Mouse (Mus musculus) hindbrain, postnatal 0 days (tissue): Measurements from ENCODE around the gene Stard13. TPM values are rescaled to one million over a fixed set of nuclear protein-coding genes. Genes with fewer than 3 reads are reported as not detected.

Experiments
- ATAC-seq: fragments of 200-750 bp; cut with Nextera tagmentation; 2 replicates; pipeline ENCODE4 v1.8.0; 2017; ENCODE audit warnings: mild to moderate bottlenecking, moderate TSS enrichment, moderate library complexity
- DNase-seq: peaks from one replicate; pipeline ENCODE4 v3.0.0-alpha.2; 2015; ENCODE audit warnings: low spot score
- H3K27ac ChIP-seq: fragments of 300-500 bp; sonication (generic); 2 replicates; pipeline ENCODE4 v1.5.1; 2014; ENCODE audit warnings: mild to moderate bottlenecking
- H3K27me3 ChIP-seq: fragments of 300-500 bp; sonication (generic); 2 replicates; pipeline ENCODE4 v1.6.1; 2014; ENCODE audit warnings: low read length, mixed read lengths; ENCODE audit not compliant: insufficient read depth
- H3K36me3 ChIP-seq: fragments of 300-500 bp; sonication (generic); 2 replicates; pipeline ENCODE4 v1.6.1; 2014; ENCODE audit warnings: low read length, mixed read lengths; ENCODE audit not compliant: insufficient read depth
- H3K4me1 ChIP-seq: fragments of 300-500 bp; sonication (generic); 2 replicates; pipeline ENCODE4 v1.6.1; 2014; ENCODE audit warnings: antibody characterized with exemption, low read length, mixed read lengths; ENCODE audit not compliant: insufficient read depth
- H3K4me2 ChIP-seq: fragments of 300-500 bp; sonication (generic); 2 replicates; pipeline ENCODE4 v1.6.1; 2014; ENCODE audit warnings: low read depth, mild to moderate bottlenecking, low read length, moderate library complexity, mixed read lengths
- H3K4me3 ChIP-seq: fragments of 300-500 bp; sonication (generic); 2 replicates; pipeline ENCODE4 v1.5.1; 2014; ENCODE audit warnings: low read length
- H3K9ac ChIP-seq: fragments of 300-500 bp; sonication (generic); replicated peaks from 2 replicates; pipeline ENCODE4 v1.6.1; 2014; ENCODE audit warnings: mild to moderate bottlenecking, low read length, moderate library complexity, mixed read lengths
- H3K9me3 ChIP-seq: fragments of 300-500 bp; sonication (generic); 2 replicates; pipeline ENCODE4 v1.6.1; 2016; ENCODE audit warnings: low read length, mixed read lengths
- CTCF ChIP-seq: IDR thresholded peaks from 2 replicates; pipeline ENCODE4 v1.5.1; 2016; ENCODE audit warnings: antibody characterized with exemption, control low read depth, low read depth
- WGBS: fragments of 180-500 bp; shearing (Covaris S2); extraction: QIAGEN DNeasy Blood & Tissue Kit; methylation state at CpG from one replicate; pipeline ENCODE4 v1.1.7; 2014; 5-methylcytosine and 5-hydroxymethylcytosine counted together
- polyA plus RNA-seq: library from polyadenylated mRNA; unstranded; fragments of >200 nt; fragmentation: Nextera tagmentation; extraction: Ambion mirVana; gene quantifications from 2 replicates; pipeline ENCODE4 v1.2.1, GENCODE M21; 2015
- total RNA-seq: library from RNA; depleted of rRNA; stranded (reverse); fragments of >200 nt; gene quantifications from 2 replicates; pipeline ENCODE4 v1.2.3, GENCODE M21; 2014

Stard13 gene
- total and polyA plus RNA-seq, 2 experiments from 2014 or later: 2.8 to 14.7 TPM

DNA sequence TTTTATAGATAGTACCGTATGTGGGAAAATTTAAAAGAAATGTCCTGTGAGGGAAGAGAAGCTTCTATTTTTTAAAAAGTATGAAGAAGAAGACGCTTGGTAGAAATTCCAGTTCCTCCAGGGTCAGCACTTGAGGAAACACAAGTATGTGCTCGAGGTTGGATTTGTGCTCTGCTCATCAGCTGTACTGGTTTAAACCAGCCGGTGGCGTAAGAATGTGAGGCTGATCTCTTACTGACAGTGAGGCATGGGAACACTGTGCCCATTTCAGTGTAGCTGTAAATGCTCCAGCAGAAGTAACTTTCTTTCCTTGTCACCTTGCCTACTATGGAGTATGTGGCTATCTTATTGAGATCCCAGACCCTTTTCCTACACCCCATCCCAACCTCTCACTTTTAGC, 180.4 kb downstream of the Stard13 start:
- H3K27ac ChIP-seq: no peak overlapping the region
- TF ChIP-seq CTCF: no peak
- H3K36me3 ChIP-seq: no peaks in the 10 kb centered on the region; the same call in 1 of the 2 replicates
- no peak overlapping the region for H3K9ac ChIP-seq
- ATAC-seq (no peak), DNase-seq (no peak)
- WGBS: 95% methylated on average over 5 of the region's 5 CpGs
- no peak overlapping the region for H3K4me2 ChIP-seq
- H3K27me3 ChIP-seq: no peaks in the 10 kb centered on the region
- no peaks in the 10 kb centered on the region for H3K9me3 ChIP-seq
- no peaks in the 10 kb centered on the region for H3K4me1 ChIP-seq
- H3K4me3 ChIP-seq: no peak overlapping the region

DNA sequence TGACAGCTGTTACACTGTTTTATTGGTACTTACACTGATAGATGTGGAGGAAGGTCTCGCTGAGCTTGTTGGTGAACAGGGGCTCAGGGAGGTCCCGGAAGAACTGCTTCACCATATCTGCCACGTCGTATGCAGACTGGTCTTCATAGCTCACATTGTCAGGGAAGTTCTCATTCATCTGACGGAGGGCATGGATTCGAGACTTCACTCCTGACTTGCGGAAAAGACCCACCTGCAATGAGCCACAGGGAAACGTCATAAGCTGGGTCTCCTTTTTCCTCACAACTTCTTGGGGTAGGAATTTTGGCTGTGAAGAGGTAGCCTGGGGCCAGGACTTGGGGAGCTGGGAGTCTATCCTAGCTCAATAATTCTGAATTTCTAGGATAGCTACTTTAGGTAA, 181.3 kb downstream of the Stard13 start:
- WGBS: 97% methylated on average over 8 of the region's 8 CpGs

DNA sequence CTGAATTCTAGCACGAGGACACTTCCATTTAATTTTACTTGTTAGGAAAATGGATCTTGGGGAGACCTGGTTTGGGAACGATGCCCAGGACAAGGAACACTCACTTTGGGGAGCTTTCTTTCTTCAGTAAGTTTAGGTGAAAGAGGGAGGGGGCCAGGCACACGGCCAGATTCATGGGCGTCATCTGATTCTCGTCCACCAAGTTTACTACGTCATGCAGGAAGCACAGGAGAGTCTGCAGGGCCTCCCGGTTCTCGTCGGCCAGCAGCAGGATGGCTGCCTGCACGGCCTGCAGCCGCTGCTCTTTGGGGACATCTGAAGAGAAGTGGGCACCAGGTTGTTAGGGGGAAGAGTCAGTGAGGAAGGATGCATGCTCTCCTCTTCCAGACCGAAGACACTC, 186.1 kb downstream of the Stard13 start:
- no peak overlapping the region for H3K27ac ChIP-seq
- no peak overlapping the region for H3K4me3 ChIP-seq
- WGBS: 81% methylated on average over 12 of the region's 12 CpGs
- DNase-seq (no peak), ATAC-seq (no peak)
- no peaks in the 10 kb centered on the region for H3K9me3 ChIP-seq
- no peaks in the 10 kb centered on the region for H3K27me3 ChIP-seq
- no peaks in the 10 kb centered on the region for H3K4me1 ChIP-seq
- no peak overlapping the region for H3K9ac ChIP-seq
- no peak overlapping the region for H3K4me2 ChIP-seq
- TF ChIP-seq CTCF: no peak
- no peaks in the 10 kb centered on the region; the same call in 1 of the 2 replicates for H3K36me3 ChIP-seq

More for the DNA sequence above, 181.3 kb downstream of the Stard13 start:
- Histone ChIP-seq H3K27me3 (no peaks in the 10 kb centered on the region), H3K9ac (no peak overlapping the region), H3K9me3 (no peaks in the 10 kb centered on the region), H3K27ac (no peak overlapping the region), H3K4me2 (no peak overlapping the region), H3K4me1 (no peaks in the 10 kb centered on the region), H3K36me3 (no peaks in the 10 kb centered on the region; the same call in 1 of the 2 replicates), H3K4me3 (no peak overlapping the region)
- no peak for TF ChIP-seq CTCF
- DNase-seq (no peak), ATAC-seq (no peak)

DNA sequence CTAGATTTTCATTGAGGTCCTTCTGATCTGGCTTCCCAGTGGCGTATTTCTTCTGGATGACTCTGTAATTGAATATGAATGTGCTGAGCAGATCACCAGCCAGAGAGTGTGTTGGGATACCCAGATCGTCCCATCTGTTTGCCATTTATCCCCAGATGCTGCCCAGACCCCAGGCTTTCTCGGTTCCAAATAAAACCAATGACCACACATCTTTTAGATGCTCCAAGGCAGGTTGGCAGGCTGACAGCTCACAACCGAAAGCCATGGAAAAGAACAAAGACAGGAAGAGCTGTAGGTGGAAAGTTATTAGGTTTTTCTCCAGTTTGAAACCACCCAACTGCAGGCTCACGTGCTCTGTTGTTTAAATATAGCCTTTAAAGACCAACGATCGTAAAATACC, 186.7 kb downstream of the Stard13 start:
- H3K4me2 ChIP-seq: no peak overlapping the region
- no peak overlapping the region for H3K9ac ChIP-seq
- DNase-seq: peak; percentile 47
- no peaks in the 10 kb centered on the region for H3K9me3 ChIP-seq
- no peaks in the 10 kb centered on the region for H3K4me1 ChIP-seq
- H3K27ac ChIP-seq: no peak overlapping the region
- no peaks in the 10 kb centered on the region; the same call in 1 of the 2 replicates for H3K36me3 ChIP-seq
- H3K4me3 ChIP-seq: no peak overlapping the region
- 65% methylated on average over 7 of the region's 7 CpGs for WGBS
- no peak for TF ChIP-seq CTCF
- no peaks in the 10 kb centered on the region for H3K27me3 ChIP-seq
- ATAC-seq: no peak

DNA sequence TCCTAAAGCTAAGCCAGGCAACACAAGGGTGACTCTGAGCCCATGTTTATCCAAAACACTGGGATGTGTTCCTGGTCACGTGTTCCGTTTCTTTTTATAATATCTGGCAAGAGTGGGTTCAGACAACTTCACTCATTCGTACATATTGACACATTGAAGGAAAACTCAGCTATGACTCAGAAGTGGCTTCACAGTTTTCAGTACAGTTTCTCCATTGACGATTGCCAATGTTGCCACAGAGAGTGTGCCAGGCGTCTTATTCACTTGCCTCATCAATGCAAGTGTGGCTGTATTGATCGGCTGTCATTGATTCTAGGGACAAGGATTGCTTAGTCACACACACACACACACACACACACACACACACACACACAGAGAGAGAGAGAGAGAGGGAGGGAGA, 187.5 kb downstream of the Stard13 start:
- DNase-seq (no peak), ATAC-seq (no peak)
- Histone ChIP-seq H3K9ac (no peak overlapping the region), H3K4me2 (no peak overlapping the region), H3K4me1 (no peaks in the 10 kb centered on the region), H3K36me3 (no peaks in the 10 kb centered on the region; the same call in 1 of the 2 replicates), H3K27me3 (no peaks in the 10 kb centered on the region), H3K4me3 (no peak overlapping the region), H3K9me3 (no peaks in the 10 kb centered on the region), H3K27ac (no peak overlapping the region)
- no peak for TF ChIP-seq CTCF
- WGBS: 90% methylated on average over 6 of the region's 6 CpGs

DNA sequence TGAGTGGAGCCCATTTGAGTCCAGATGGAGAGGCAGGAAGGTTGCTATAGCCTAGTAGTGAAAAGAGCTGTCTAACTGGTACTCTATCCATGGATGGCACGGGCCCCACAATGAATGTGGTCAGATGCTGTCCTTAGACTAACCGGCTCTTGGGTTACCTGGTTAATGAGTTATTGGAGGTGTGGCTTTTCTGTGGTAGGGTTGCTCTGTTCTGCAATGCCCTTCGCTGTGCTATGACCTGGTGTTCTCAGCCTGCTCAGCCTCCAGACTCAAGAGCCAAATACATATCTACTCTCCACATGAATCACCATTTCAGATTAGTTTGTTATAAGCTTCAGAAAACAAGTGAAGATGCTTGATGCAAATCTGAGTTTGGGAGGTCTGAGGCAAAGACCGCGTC, 190.7 kb downstream of the Stard13 start:
- no peak for TF ChIP-seq CTCF
- WGBS: 97% methylated on average over 5 of the region's 5 CpGs
- no peak overlapping the region for H3K9ac ChIP-seq
- no peak overlapping the region for H3K4me2 ChIP-seq
- H3K4me3 ChIP-seq: no peak overlapping the region
- no peaks in the 10 kb centered on the region for H3K27me3 ChIP-seq
- DNase-seq: no peak
- H3K9me3 ChIP-seq: no peaks in the 10 kb centered on the region
- ATAC-seq: no peak
- no peak overlapping the region for H3K27ac ChIP-seq
- H3K4me1 ChIP-seq: no peaks in the 10 kb centered on the region
- H3K36me3 ChIP-seq: no peaks in the 10 kb centered on the region

DNA sequence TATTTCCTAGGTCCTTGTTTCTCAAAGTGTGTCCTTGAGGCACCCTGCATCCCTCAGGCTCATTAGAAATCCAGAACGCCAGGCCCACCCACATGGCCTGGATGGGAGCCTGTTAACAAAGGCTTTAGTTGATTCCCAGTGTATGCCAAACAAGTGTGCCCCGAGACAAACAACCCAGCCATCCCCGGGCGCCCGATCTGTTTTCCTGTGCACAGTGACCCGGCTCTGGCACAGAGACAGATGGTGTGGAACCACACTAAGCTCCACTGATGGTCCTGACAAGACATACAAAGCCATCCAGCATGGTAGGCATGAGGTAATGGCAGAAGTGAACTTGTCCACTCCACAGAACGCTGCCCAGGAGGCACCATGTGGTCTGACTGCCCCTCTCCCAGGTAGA, 195.8 kb downstream of the Stard13 start:
- ATAC-seq (peak; percentile 38; the same call in 1 of the 2 replicates), DNase-seq (peak; percentile 34)
- 48% methylated on average over 7 of the region's 7 CpGs for WGBS
- TF ChIP-seq CTCF: no peak
- H3K4me2 ChIP-seq: no peak overlapping the region
- H3K4me1 ChIP-seq: no peaks in the 10 kb centered on the region
- no peak overlapping the region for H3K27ac ChIP-seq
- no peaks in the 10 kb centered on the region for H3K27me3 ChIP-seq
- no peak overlapping the region for H3K4me3 ChIP-seq
- no peaks in the 10 kb centered on the region for H3K36me3 ChIP-seq
- H3K9me3 ChIP-seq: no peaks in the 10 kb centered on the region
- no peak overlapping the region for H3K9ac ChIP-seq
